Mouse (Mus musculus) neural tube, embryonic 14.5 days (tissue): ENCODE data around the gene Vmn1r112. TPM values are rescaled to one million over a fixed set of nuclear protein-coding genes. Genes with fewer than 3 reads are reported as not detected.
"Not testable (repeated sequence)": the region's sequence is repeated elsewhere in the genome, so short reads cannot be mapped to it uniquely, and the experiment has no call there.

Source experiments
- ATAC-seq: fragments of 200-750 bp; cut with Nextera tagmentation; 2 replicates; pipeline ENCODE4 v1.8.0; 2017; ENCODE audit warnings: low read depth, mild to moderate bottlenecking, moderate TSS enrichment, moderate library complexity
- H3K27ac ChIP-seq: fragments of 300-500 bp; sonication (generic); 2 replicates; pipeline ENCODE4 v1.5.1; 2014; ENCODE audit warnings: low read depth, mild to moderate bottlenecking, control low read depth, low read length, moderate library complexity, mixed read lengths
- H3K27me3 ChIP-seq: fragments of 300-500 bp; sonication (generic); 2 replicates; pipeline ENCODE4 v1.6.1; 2014; ENCODE audit warnings: low read length; ENCODE audit not compliant: control insufficient read depth, insufficient read depth
- H3K36me3 ChIP-seq: fragments of 300-500 bp; sonication (generic); 2 replicates; pipeline ENCODE4 v1.6.1; 2014; ENCODE audit warnings: low read length, mixed read lengths; ENCODE audit not compliant: control insufficient read depth, insufficient read depth
- H3K4me1 ChIP-seq: fragments of 300-500 bp; sonication (generic); 2 replicates; pipeline ENCODE4 v1.6.1; 2014; ENCODE audit warnings: low read length; ENCODE audit not compliant: control insufficient read depth, insufficient read depth
- H3K4me2 ChIP-seq: fragments of 300-500 bp; sonication (generic); 2 replicates; pipeline ENCODE4 v1.6.1; 2014; ENCODE audit warnings: mild to moderate bottlenecking, low read depth, low read length, control low read depth
- H3K4me3 ChIP-seq: fragments of 300-500 bp; sonication (generic); 2 replicates; pipeline ENCODE4 v1.5.1; 2014; ENCODE audit warnings: low read depth, low read length, control low read depth, mixed read lengths
- H3K9ac ChIP-seq: fragments of 300-500 bp; sonication (generic); replicated peaks from 2 replicates; pipeline ENCODE4 v1.6.1; 2014; ENCODE audit warnings: low read depth, mild to moderate bottlenecking, control low read depth, low read length, mixed read lengths
- H3K9me3 ChIP-seq: fragments of 300-500 bp; sonication (generic); 2 replicates; pipeline ENCODE4 v1.6.1; 2016; ENCODE audit warnings: low read length; ENCODE audit not compliant: control insufficient read depth
- WGBS: fragments of 180-500 bp; shearing (Covaris S2); extraction: QIAGEN DNeasy Blood & Tissue Kit; methylation state at CpG from one replicate; pipeline ENCODE4 v1.1.7; 2014; 5-methylcytosine and 5-hydroxymethylcytosine counted together
- polyA plus RNA-seq: library from polyadenylated mRNA; unstranded; fragments of >200 nt; fragmentation: Nextera tagmentation; extraction: Ambion mirVana; gene quantifications from 2 replicates; pipeline ENCODE4 v1.2.1, GENCODE M21; 2014

The Vmn1r112 gene
- not detected in 2 replicates for polyA plus RNA-seq

- not testable (repeated sequence) for H3K4me2 ChIP-seq, H3K9ac ChIP-seq, H3K27me3 ChIP-seq, H3K27ac ChIP-seq, H3K9me3 ChIP-seq, H3K36me3 ChIP-seq, H3K4me3 ChIP-seq, ATAC-seq, H3K4me1 ChIP-seq
- no CpG with 5 or more reads among the region's 3 CpGs for WGBS
Observed at GRCm38 (mm10) chr7:20770885-20771284, at the start of gene Vmn1r112. Gene Vmn1r112, plus strand, starts transcription at chr7:20771185.

- WGBS = no CpG with 5 or more reads among the region's 1 CpGs
- not testable (repeated sequence) for H3K27ac ChIP-seq, H3K4me2 ChIP-seq, H3K9me3 ChIP-seq, H3K4me3 ChIP-seq, H3K4me1 ChIP-seq, H3K9ac ChIP-seq, H3K27me3 ChIP-seq, H3K36me3 ChIP-seq, ATAC-seq
Observed at GRCm38 (mm10) chr7:20730524-20730923, 40.5 kb upstream of the Vmn1r112 start, which contains the start of gene Gm10668. Gene Gm10668, minus strand, starts transcription at chr7:20730624.

- ATAC-seq, H3K9ac ChIP-seq, H3K4me3 ChIP-seq, H3K36me3 ChIP-seq, H3K27me3 ChIP-seq, H3K4me2 ChIP-seq, H3K4me1 ChIP-seq, H3K27ac ChIP-seq, H3K9me3 ChIP-seq: not testable (repeated sequence)
- 63% methylated on average over 2 of the region's 2 CpGs for WGBS
Observed at GRCm38 (mm10) chr7:20786985-20787384, 16.0 kb downstream of the Vmn1r112 start, which contains the start of gene Vmn1r113. Gene Vmn1r113, plus strand, starts transcription at chr7:20787285.

- not testable (repeated sequence) for H3K4me2 ChIP-seq, H3K4me1 ChIP-seq, H3K9ac ChIP-seq, H3K27me3 ChIP-seq, ATAC-seq, H3K36me3 ChIP-seq, H3K27ac ChIP-seq, H3K4me3 ChIP-seq, H3K9me3 ChIP-seq
- WGBS = no CpG with 5 or more reads among the region's 5 CpGs
Observed at GRCm38 (mm10) chr7:20812086-20812485, 41.1 kb downstream of the Vmn1r112 start, which contains the start of gene Vmn1r114. Gene Vmn1r114, minus strand, starts transcription at chr7:20812186.

Other genes starting within 250 kb of the Vmn1r112 start
- gene Vmn1r104, start 237.3 kb upstream of the Vmn1r112 start, polyA plus RNA-seq = not detected in 2 replicates
- gene Gm5726, start 225.4 kb upstream of the Vmn1r112 start, polyA plus RNA-seq = not detected in 2 replicates
- gene Gm4141, start 194.9 kb upstream of the Vmn1r112 start, polyA plus RNA-seq = not detected in 2 replicates
- not detected in 2 replicates for gene Gm4513, start 172.2 kb upstream of the Vmn1r112 start, polyA plus RNA-seq
- gene Vmn1r107, start 102.3 kb upstream of the Vmn1r112 start, polyA plus RNA-seq = not detected in 2 replicates
- gene Vmn1r111, start 68.0 kb upstream of the Vmn1r112 start, polyA plus RNA-seq = not detected in 2 replicates
- not detected in 2 replicates for gene Gm10668, start 40.6 kb upstream of the Vmn1r112 start, polyA plus RNA-seq
- not detected in 2 replicates for gene Vmn1r113, start 16.1 kb downstream of the Vmn1r112 start, polyA plus RNA-seq
- gene Vmn1r114, start 41.0 kb downstream of the Vmn1r112 start, polyA plus RNA-seq = not detected in 2 replicates
- not detected in 2 replicates for gene Vmn1r115, start 73.8 kb downstream of the Vmn1r112 start, polyA plus RNA-seq
- gene Vmn1r116, start 101.1 kb downstream of the Vmn1r112 start, polyA plus RNA-seq = not detected in 2 replicates
- not detected in 2 replicates for gene Vmn1r117, start 112.9 kb downstream of the Vmn1r112 start, polyA plus RNA-seq
- gene Vmn1r118, start 141.2 kb downstream of the Vmn1r112 start, polyA plus RNA-seq = not detected in 2 replicates
- gene Vmn1r119, start 241.3 kb downstream of the Vmn1r112 start, polyA plus RNA-seq = not detected in 2 replicates